Mouse (Mus musculus): Measurements from ENCODE around the gene Zup1.
"Not testable (repeated sequence)": the region's sequence is repeated elsewhere in the genome, so short reads cannot be mapped to it uniquely, and the experiment has no call there.

- TF ChIP-seq POLR2A (IDR thresholded peaks at IDR 0.05; ENCODE audit: borderline replicate concordance, extremely low read depth, low read depth, low read length); CTCF (IDR thresholded peaks at IDR 0.05; ENCODE audit: insufficient read depth, low read length): not testable (repeated sequence)
These were observed 68.7 kb downstream of the Zup1 start for GRCm38 (mm10) chr10:33882411-33882810.

Measured in lung, adult 2 months (tissue).